Mouse (Mus musculus) heart, embryonic 15.5 days (tissue): Measurements from ENCODE around the gene Sh3bp5. TPM values are rescaled to one million over a fixed set of nuclear protein-coding genes. Genes with fewer than 3 reads are reported as not detected.
"Not testable (repeated sequence)": the region's sequence is repeated elsewhere in the genome, so short reads cannot be mapped to it uniquely, and the experiment has no call there.

Experiments
- ATAC-seq: fragments of 200-750 bp; cut with Nextera tagmentation; replicated peaks from 2 replicates; pipeline ENCODE4 v1.8.0; 2017; ENCODE audit warnings: low read depth, moderate TSS enrichment; ENCODE audit not compliant: insufficient number of reproducible peaks, insufficient read depth, low FRiP score
- H3K27ac ChIP-seq: fragments of 300-500 bp; sonication (generic); 2 replicates; pipeline ENCODE4 v1.5.1; 2015; ENCODE audit warnings: mild to moderate bottlenecking, inconsistent platforms
- H3K27me3 ChIP-seq: fragments of 300-500 bp; sonication (generic); 2 replicates; pipeline ENCODE4 v1.6.1; 2015; ENCODE audit warnings: inconsistent platforms
- H3K36me3 ChIP-seq: fragments of 300-500 bp; sonication (generic); 2 replicates; pipeline ENCODE4 v1.6.1; 2015; ENCODE audit warnings: mild to moderate bottlenecking, inconsistent platforms
- H3K4me1 ChIP-seq: fragments of 300-500 bp; sonication (generic); replicated peaks from 2 replicates; pipeline ENCODE4 v1.6.1; 2015; ENCODE audit warnings: inconsistent platforms
- H3K4me2 ChIP-seq: fragments of 300-500 bp; sonication (generic); 2 replicates; pipeline ENCODE4 v1.6.1; 2015; ENCODE audit warnings: inconsistent platforms, mild to moderate bottlenecking, moderate library complexity
- H3K4me3 ChIP-seq: fragments of 300-500 bp; sonication (generic); 2 replicates; pipeline ENCODE4 v1.5.1; 2015; ENCODE audit warnings: mild to moderate bottlenecking, inconsistent platforms
- H3K9ac ChIP-seq: fragments of 300-500 bp; sonication (generic); 2 replicates; pipeline ENCODE4 v1.6.1; 2015; ENCODE audit warnings: mild to moderate bottlenecking, inconsistent platforms
- H3K9me3 ChIP-seq: fragments of 300-500 bp; sonication (generic); replicated peaks from 2 replicates; pipeline ENCODE4 v1.6.1; 2016; ENCODE audit warnings: inconsistent platforms
- WGBS: fragments of 180-500 bp; shearing (Covaris S2); methylation state at CpG from one replicate; pipeline ENCODE4 v1.1.7; 2015; ENCODE audit warnings: mixed read lengths; 5-methylcytosine and 5-hydroxymethylcytosine counted together
- polyA plus RNA-seq: library from polyadenylated mRNA; unstranded; fragments of >200 nt; fragmentation: Nextera tagmentation; extraction: Ambion mirVana; gene quantifications from 2 replicates; pipeline ENCODE4 v1.2.1, GENCODE M21; 2015

The Sh3bp5 gene
- polyA plus RNA-seq, 1 experiment from 2014 or later = 21.4 TPM

GRCm38 (mm10) chr14:31453946-31454345 is 18.1 kb upstream of the Sh3bp5 start:
- not testable (repeated sequence) for H3K27ac ChIP-seq, H3K4me2 ChIP-seq, H3K4me3 ChIP-seq, H3K27me3 ChIP-seq, H3K4me1 ChIP-seq, H3K36me3 ChIP-seq, H3K9ac ChIP-seq, ATAC-seq, H3K9me3 ChIP-seq
- 80% methylated on average over 12 of the region's 12 CpGs for WGBS

GRCm38 (mm10) chr14:31448994-31449393 is 13.1 kb upstream of the Sh3bp5 start:
- ATAC-seq = no peak
- H3K36me3 ChIP-seq = no peaks in the 10 kb centered on the region
- no peaks in the 10 kb centered on the region for H3K9me3 ChIP-seq
- no peak overlapping the region for H3K9ac ChIP-seq
- 0 out of 2 replicates have a peak overlapping the region, but pooled peaks have one; percentile 32 for H3K27ac ChIP-seq
- no peak overlapping the region for H3K4me2 ChIP-seq
- no peaks in the 10 kb centered on the region for H3K27me3 ChIP-seq
- no peaks in the 10 kb centered on the region; the same call in 1 of the 2 replicates for H3K4me1 ChIP-seq
- no peak overlapping the region for H3K4me3 ChIP-seq
- WGBS = 67% methylated on average over 5 of the region's 5 CpGs

- H3K9ac ChIP-seq = no peak overlapping the region
- H3K27me3 ChIP-seq = peaks cover 3% of the 10 kb centered on the region; the same call in 1 of the 2 replicates
- H3K4me2 ChIP-seq = no peak overlapping the region
- ATAC-seq = no peak
- H3K27ac ChIP-seq = no peak overlapping the region
- H3K9me3 ChIP-seq = no peaks in the 10 kb centered on the region
- no peak overlapping the region for H3K4me3 ChIP-seq
- 75% methylated on average over 6 of the region's 6 CpGs for WGBS
- H3K36me3 ChIP-seq = no peaks in the 10 kb centered on the region
- H3K4me1 ChIP-seq = no peaks in the 10 kb centered on the region; the same call in 1 of the 2 replicates
These were observed 7.7 kb upstream of the Sh3bp5 start for GRCm38 (mm10) chr14:31443616-31444015.

- ATAC-seq = no peak
- Histone ChIP-seq H3K9ac (no peak overlapping the region), H3K9me3 (no peaks in the 10 kb centered on the region), H3K4me1 (peaks cover 9% of the 10 kb centered on the region), H3K36me3 (no peaks in the 10 kb centered on the region), H3K27me3 (peaks cover 3% of the 10 kb centered on the region; the same call in 1 of the 2 replicates), H3K4me2 (no peak overlapping the region), H3K27ac (no peak overlapping the region), H3K4me3 (no peak overlapping the region)
- 89% methylated on average over 6 of the region's 6 CpGs for WGBS
These were observed 4.8 kb upstream of the Sh3bp5 start for GRCm38 (mm10) chr14:31440725-31441124.

DNA sequence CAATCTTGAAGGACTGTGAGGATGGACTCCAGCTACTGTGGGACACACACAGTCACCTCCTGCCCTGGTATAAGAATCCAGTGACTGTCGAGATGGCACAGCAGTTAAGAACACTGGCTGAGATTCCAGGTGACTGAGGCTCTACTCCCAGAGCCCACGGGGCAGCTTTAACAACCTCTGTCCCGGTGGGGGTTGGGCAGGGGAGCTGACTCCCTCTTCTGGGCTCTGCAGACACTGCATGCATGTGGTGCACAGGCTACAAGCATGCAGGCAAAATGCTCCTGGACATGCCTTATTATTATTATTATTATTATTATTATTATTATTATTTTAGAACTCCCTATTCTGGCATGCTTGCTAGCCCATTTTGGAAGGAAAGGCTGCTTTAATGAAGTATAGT is 4.4 kb upstream of the Sh3bp5 start:
- WGBS = 24% methylated on average over 3 of the region's 3 CpGs

DNA sequence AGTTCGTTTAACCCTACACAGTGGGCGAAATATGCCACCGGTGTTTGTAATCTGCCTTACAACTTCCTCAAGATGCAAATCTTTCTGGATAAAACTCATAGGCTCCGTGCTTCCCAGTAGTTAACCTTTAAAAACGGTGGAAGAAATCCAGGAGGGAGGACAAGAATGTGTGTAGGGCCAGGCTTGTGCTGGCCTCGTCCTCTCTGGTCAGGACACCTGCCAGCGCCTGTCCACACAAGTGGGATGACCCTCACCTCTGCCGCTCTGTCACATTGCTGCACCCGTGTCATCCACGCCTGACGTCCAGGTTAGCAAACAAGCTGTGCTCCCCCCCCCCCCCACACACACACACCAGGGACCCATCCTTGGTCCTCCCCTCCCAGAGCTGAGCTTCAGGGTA is 3.4 kb upstream of the Sh3bp5 start:
- no peak for ATAC-seq
- no peak overlapping the region for H3K27ac ChIP-seq
- 75% methylated on average over 11 of the region's 11 CpGs for WGBS

More for the DNA sequence above, 4.4 kb upstream of the Sh3bp5 start:
- H3K27ac ChIP-seq = no peak overlapping the region
- peaks cover 3% of the 10 kb centered on the region; the same call in 1 of the 2 replicates for H3K27me3 ChIP-seq
- no peak overlapping the region for H3K4me2 ChIP-seq
- peaks cover 14% of the 10 kb centered on the region for H3K4me1 ChIP-seq
- ATAC-seq = no peak
- H3K9ac ChIP-seq = no peak overlapping the region
- no peaks in the 10 kb centered on the region for H3K9me3 ChIP-seq
- H3K4me3 ChIP-seq = no peak overlapping the region
- H3K36me3 ChIP-seq = no peaks in the 10 kb centered on the region

DNA sequence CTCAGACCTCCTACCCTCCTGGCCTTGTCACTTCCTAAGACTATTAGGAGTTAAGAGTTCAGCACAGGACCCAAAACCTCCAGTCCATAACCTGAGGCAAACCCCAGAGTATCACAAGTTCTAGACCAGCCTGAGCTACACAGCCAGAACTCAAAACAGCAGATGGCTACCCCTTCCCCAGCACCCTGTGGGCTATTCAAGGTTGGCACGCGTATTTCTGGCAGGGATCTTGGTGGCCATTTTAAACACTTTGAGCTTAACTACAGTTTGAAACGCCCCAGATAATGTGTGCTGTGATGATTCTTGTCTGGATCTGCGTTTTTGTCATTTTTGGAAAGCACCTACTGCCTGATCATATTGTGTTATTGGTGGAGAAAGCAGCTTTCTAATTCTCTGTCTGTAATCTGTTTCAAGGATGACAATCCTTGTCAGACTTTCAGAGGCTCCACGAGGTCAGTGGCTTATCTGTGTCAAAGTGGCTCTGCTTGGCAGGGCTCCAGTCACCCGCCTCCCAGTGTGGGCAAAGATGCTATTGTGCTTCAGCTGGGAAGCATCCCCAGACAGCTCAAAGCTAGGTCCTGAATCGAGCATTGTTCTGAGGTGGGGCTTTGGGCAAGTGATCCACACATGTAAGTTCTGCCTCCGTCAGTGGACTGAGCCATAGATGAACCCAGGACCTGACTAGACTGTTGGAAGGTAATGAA is 2.1 kb upstream of the Sh3bp5 start:
- H3K4me1 ChIP-seq = peaks cover 24% of the 10 kb centered on the region
- no peaks in the 10 kb centered on the region for H3K9me3 ChIP-seq
- WGBS = 54% methylated on average over 8 of the region's 8 CpGs
- no peak overlapping the region for H3K4me3 ChIP-seq
- H3K9ac ChIP-seq = no peak overlapping the region
- ATAC-seq = no peak
- peaks cover 3% of the 10 kb centered on the region; the same call in 1 of the 2 replicates for H3K27me3 ChIP-seq
- no peak overlapping the region for H3K27ac ChIP-seq
- H3K4me2 ChIP-seq = no peak overlapping the region
- no peaks in the 10 kb centered on the region for H3K36me3 ChIP-seq

More for the DNA sequence above, 3.4 kb upstream of the Sh3bp5 start:
- H3K4me1 ChIP-seq = peaks cover 20% of the 10 kb centered on the region
- H3K4me2 ChIP-seq = no peak overlapping the region
- H3K9me3 ChIP-seq = no peaks in the 10 kb centered on the region
- no peak overlapping the region for H3K4me3 ChIP-seq
- no peak overlapping the region for H3K9ac ChIP-seq
- H3K27me3 ChIP-seq = peaks cover 3% of the 10 kb centered on the region; the same call in 1 of the 2 replicates
- H3K36me3 ChIP-seq = no peaks in the 10 kb centered on the region

DNA sequence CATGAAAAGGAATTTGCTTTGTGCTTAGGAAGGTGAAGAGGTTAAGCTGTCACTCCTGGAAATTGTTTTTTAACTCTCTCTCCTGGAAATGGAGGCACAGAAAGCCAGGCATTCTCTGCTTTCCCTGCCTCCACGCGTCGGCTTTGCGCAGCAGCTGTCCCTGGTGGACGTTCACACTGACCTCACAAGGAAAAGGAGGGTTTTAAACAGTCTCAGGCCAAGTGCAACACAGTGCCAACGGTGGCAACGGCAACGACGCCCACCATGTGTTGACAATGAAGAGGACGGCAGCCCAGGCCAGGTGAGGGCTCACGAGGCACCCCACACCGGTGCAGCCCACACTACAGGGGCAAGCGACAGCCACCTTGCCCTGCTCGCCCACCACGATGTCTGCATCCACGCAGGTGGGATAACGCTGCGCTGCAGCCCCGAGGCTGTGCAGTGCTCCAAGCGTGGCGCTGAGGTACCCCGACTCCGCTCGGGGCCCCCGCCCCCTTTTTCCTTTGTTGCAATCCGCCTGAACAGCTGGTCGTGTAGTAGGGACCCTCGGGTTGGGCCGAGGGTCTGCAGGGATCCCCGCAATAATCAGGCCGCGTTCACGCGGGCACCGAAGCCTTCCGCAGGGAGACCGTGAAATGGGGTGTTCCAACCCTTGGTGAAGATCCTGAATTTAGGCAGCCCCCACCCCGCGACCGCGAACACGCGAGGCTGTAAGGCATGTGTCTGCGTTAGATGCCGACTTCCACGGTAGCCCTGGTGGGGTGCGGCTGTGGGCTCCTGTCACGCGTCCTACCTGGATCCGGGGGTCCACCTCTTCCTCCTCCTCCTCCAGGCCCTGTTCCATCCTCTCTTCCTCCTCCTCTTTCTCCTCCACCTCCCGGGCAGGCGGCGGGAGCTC is 611 bp downstream of the Sh3bp5 start:
- WGBS = 1% methylated on average over 53 of the region's 53 CpGs
- Histone ChIP-seq H3K4me3 (peak overlapping the region; percentile 82), H3K36me3 (no peaks in the 10 kb centered on the region), H3K4me2 (peak overlapping the region; percentile 96), H3K9ac (peak overlapping the region; percentile 79), H3K27ac (peak overlapping the region; percentile 71), H3K9me3 (no peaks in the 10 kb centered on the region), H3K4me1 (peaks cover 40% of the 10 kb centered on the region), H3K27me3 (peaks cover 3% of the 10 kb centered on the region; the same call in 1 of the 2 replicates)
- peak; percentile 42 for ATAC-seq

DNA sequence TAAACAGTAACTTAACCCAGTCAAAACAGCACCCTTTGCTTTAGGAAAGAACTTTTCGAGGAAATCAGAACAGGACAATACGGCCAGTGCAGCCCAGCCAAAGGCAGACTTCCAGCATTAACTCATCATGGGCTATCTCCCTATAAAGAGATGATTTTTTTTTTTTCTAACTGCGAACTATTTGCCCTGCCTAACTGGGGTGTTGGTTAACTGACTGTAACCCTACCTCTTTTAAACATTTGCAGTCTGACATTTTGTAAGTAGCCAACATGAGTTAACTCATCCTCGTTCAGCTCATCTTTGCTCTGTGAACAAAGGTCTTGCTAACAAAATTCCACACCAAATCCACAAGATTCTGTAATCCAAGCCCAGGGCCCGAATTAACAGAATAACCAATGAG is 1.5 kb downstream of the Sh3bp5 start:
- no peak overlapping the region for H3K9ac ChIP-seq
- peaks cover 40% of the 10 kb centered on the region for H3K4me1 ChIP-seq
- H3K36me3 ChIP-seq = no peaks in the 10 kb centered on the region
- no peak for ATAC-seq
- H3K27ac ChIP-seq = no peak overlapping the region; the same call in 1 of the 2 replicates
- H3K4me3 ChIP-seq = peak overlapping the region; percentile 19; the same call in 1 of the 2 replicates
- 60% methylated on average over 5 of the region's 5 CpGs for WGBS
- H3K27me3 ChIP-seq = peaks cover 2% of the 10 kb centered on the region; the same call in 1 of the 2 replicates
- H3K4me2 ChIP-seq = peak overlapping the region; percentile 96
- H3K9me3 ChIP-seq = no peaks in the 10 kb centered on the region

DNA sequence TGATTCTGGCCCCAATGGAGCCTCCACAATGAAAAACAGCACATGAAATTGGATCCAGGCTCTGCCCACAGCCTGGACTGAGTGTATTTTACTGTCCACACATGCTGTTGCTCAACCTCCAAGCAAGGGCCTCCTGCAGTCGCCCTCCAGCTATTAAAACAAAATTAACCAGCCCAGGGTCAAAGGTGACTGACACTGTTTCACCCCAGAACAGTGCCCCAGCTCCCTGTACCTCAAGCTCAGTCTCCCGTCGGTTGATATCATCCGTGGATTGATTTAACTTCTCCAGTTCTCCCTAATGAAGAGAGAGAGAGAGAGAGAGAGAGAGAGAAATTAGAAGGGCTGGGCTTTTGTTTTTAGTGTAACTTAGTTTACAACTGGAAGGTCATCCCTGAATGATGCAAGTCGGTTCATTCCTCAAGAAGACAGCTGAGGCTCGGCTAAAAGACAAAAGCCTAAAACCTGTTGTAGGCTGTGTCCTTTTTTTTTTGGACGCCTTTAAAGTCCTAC is 2.0 kb downstream of the Sh3bp5 start:
- no peaks in the 10 kb centered on the region for H3K9me3 ChIP-seq
- H3K9ac ChIP-seq = no peak overlapping the region
- no peaks in the 10 kb centered on the region for H3K27me3 ChIP-seq
- H3K4me2 ChIP-seq = peak overlapping the region; percentile 96
- no peak for ATAC-seq
- H3K27ac ChIP-seq = peak overlapping the region; percentile 2; the same call in 1 of the 2 replicates
- H3K4me1 ChIP-seq = peaks cover 46% of the 10 kb centered on the region
- H3K36me3 ChIP-seq = no peaks in the 10 kb centered on the region
- WGBS = 52% methylated on average over 7 of the region's 7 CpGs
- 0 out of 2 replicates have a peak overlapping the region, but pooled peaks have one; percentile 19 for H3K4me3 ChIP-seq

- Histone ChIP-seq H3K4me2 (peak overlapping the region; percentile 96; the same call in 1 of the 2 replicates), H3K9ac (no peak overlapping the region), H3K4me3 (no peak overlapping the region), H3K36me3 (no peaks in the 10 kb centered on the region), H3K9me3 (no peaks in the 10 kb centered on the region), H3K27ac (peak overlapping the region; percentile 2), H3K4me1 (peaks cover 50% of the 10 kb centered on the region), H3K27me3 (no peaks in the 10 kb centered on the region)
- WGBS = 60% methylated on average over 5 of the region's 5 CpGs
- no peak for ATAC-seq
These were observed 2.8 kb downstream of the Sh3bp5 start for GRCm38 (mm10) chr14:31433126-31433525.
